Mouse (Mus musculus): ENCODE data around the gene Birc5. TPM values are rescaled to one million over a fixed set of nuclear protein-coding genes. Genes with fewer than 3 reads are reported as not detected.
A peak's percentile ranks its signal among the peaks of the same experiment; 100 is the strongest.
"Not testable (repeated sequence)": the region's sequence is repeated elsewhere in the genome, so short reads cannot be mapped to it uniquely, and the experiment has no call there.

The Birc5 gene
- polyA plus RNA-seq, 1 experiment = 2.5 TPM

- no peak for DNase-seq
- no peak overlapping the region for H3K4me3 ChIP-seq (replicated peaks; ENCODE audit: extremely low read depth, low read depth, low read length)
- 73% methylated on average over 6 of the region's 6 CpGs for WGBS
- TF ChIP-seq POLR2A (IDR thresholded peaks at IDR 0.05; ENCODE audit: borderline replicate concordance, extremely low read depth, low read depth, low read length) = no peak
- TF ChIP-seq CTCF (IDR thresholded peaks at IDR 0.05; ENCODE audit: insufficient read depth, low read length) = no peak
- peaks cover 12% of the 10 kb centered on the region for H3K4me1 ChIP-seq (ENCODE audit: control insufficient read depth, insufficient read depth, low read length)
Measured at GRCm38 (mm10) chr11:117814704-117815366, 34.2 kb upstream of the Birc5 start.

- not testable (repeated sequence) for DNase-seq; H3K4me3 ChIP-seq (replicated peaks; ENCODE audit: extremely low read depth, low read depth, low read length)
- H3K4me1 ChIP-seq (ENCODE audit: control insufficient read depth, insufficient read depth, low read length) = peaks cover 12% of the 10 kb centered on the region
- WGBS = 74% methylated on average over 9 of the region's 9 CpGs
Measured at GRCm38 (mm10) chr11:117815850-117816249, 33.2 kb upstream of the Birc5 start.

- TF ChIP-seq POLR2A (IDR thresholded peaks at IDR 0.05; ENCODE audit: borderline replicate concordance, extremely low read depth, low read depth, low read length) = no peak
- 77% methylated on average over 13 of the region's 13 CpGs for WGBS
- Histone ChIP-seq H3K4me1 (ENCODE audit: control insufficient read depth, insufficient read depth, low read length) (peaks cover 12% of the 10 kb centered on the region), H3K4me3 (replicated peaks; ENCODE audit: extremely low read depth, low read depth, low read length) (no peak overlapping the region)
- DNase-seq = no peak
Measured at GRCm38 (mm10) chr11:117816389-117816996, 32.6 kb upstream of the Birc5 start.

GRCm38 (mm10) chr11:117819095-117819494, 30.0 kb upstream of the Birc5 start:
- 74% methylated on average over 8 of the region's 8 CpGs for WGBS
- TF ChIP-seq POLR2A (IDR thresholded peaks at IDR 0.05; ENCODE audit: borderline replicate concordance, extremely low read depth, low read depth, low read length) (0 out of 2 replicates have a peak, but pooled peaks have one; percentile 11), CTCF (IDR thresholded peaks at IDR 0.05; ENCODE audit: insufficient read depth, low read length) (no peak)
- peaks cover 20% of the 10 kb centered on the region for H3K4me1 ChIP-seq (ENCODE audit: control insufficient read depth, insufficient read depth, low read length)
- DNase-seq = no peak
- H3K4me3 ChIP-seq (replicated peaks; ENCODE audit: extremely low read depth, low read depth, low read length) = no peak overlapping the region

- peaks cover 18% of the 10 kb centered on the region for H3K4me1 ChIP-seq (ENCODE audit: control insufficient read depth, insufficient read depth, low read length)
- H3K4me3 ChIP-seq (replicated peaks; ENCODE audit: extremely low read depth, low read depth, low read length) = no peak overlapping the region
- 76% methylated on average over 7 of the region's 7 CpGs for WGBS
- TF ChIP-seq POLR2A (IDR thresholded peaks at IDR 0.05; ENCODE audit: borderline replicate concordance, extremely low read depth, low read depth, low read length) (no peak), CTCF (IDR thresholded peaks at IDR 0.05; ENCODE audit: insufficient read depth, low read length) (no peak)
- no peak for DNase-seq
Measured at GRCm38 (mm10) chr11:117820173-117820572, 28.9 kb upstream of the Birc5 start.

GRCm38 (mm10) chr11:117821868-117822267, 27.2 kb upstream of the Birc5 start:
- WGBS = 84% methylated on average over 9 of the region's 9 CpGs

GRCm38 (mm10) chr11:117822728-117823241, 26.3 kb upstream of the Birc5 start:
- no peak for DNase-seq
- 16% methylated on average over 7 of the region's 7 CpGs for WGBS
- Histone ChIP-seq H3K4me1 (ENCODE audit: control insufficient read depth, insufficient read depth, low read length) (peaks cover 21% of the 10 kb centered on the region), H3K4me3 (replicated peaks; ENCODE audit: extremely low read depth, low read depth, low read length) (no peak overlapping the region)
- TF ChIP-seq CTCF (IDR thresholded peaks at IDR 0.05; ENCODE audit: insufficient read depth, low read length) = no peak

More at GRCm38 (mm10) chr11:117821868-117822267, 27.2 kb upstream of the Birc5 start:
- Histone ChIP-seq H3K4me1 (ENCODE audit: control insufficient read depth, insufficient read depth, low read length) (peaks cover 20% of the 10 kb centered on the region), H3K4me3 (replicated peaks; ENCODE audit: extremely low read depth, low read depth, low read length) (no peak overlapping the region)
- TF ChIP-seq POLR2A (IDR thresholded peaks at IDR 0.05; ENCODE audit: borderline replicate concordance, extremely low read depth, low read depth, low read length) (no peak), CTCF (IDR thresholded peaks at IDR 0.05; ENCODE audit: insufficient read depth, low read length) (no peak)
- DNase-seq = no peak

- TF ChIP-seq CTCF (IDR thresholded peaks at IDR 0.05; ENCODE audit: insufficient read depth, low read length) (no peak), POLR2A (IDR thresholded peaks at IDR 0.05; ENCODE audit: borderline replicate concordance, extremely low read depth, low read depth, low read length) (no peak)
- Histone ChIP-seq H3K4me3 (replicated peaks; ENCODE audit: extremely low read depth, low read depth, low read length) (no peak overlapping the region), H3K4me1 (ENCODE audit: control insufficient read depth, insufficient read depth, low read length) (peaks cover 23% of the 10 kb centered on the region)
- DNase-seq = no peak
- WGBS = 78% methylated on average over 6 of the region's 6 CpGs
Measured at GRCm38 (mm10) chr11:117823411-117823810, 25.6 kb upstream of the Birc5 start.

- no peak for TF ChIP-seq POLR2A (IDR thresholded peaks at IDR 0.05; ENCODE audit: borderline replicate concordance, extremely low read depth, low read depth, low read length)
- peak; percentile 93 for TF ChIP-seq CTCF (IDR thresholded peaks at IDR 0.05; ENCODE audit: insufficient read depth, low read length)
- DNase-seq = peak; percentile 81
- WGBS = 4% methylated on average over 23 of the region's 23 CpGs
Measured at GRCm38 (mm10) chr11:117824060-117824969, 24.7 kb upstream of the Birc5 start.

More at GRCm38 (mm10) chr11:117824060-117824969, 24.7 kb upstream of the Birc5 start:
- Histone ChIP-seq H3K4me3 (replicated peaks; ENCODE audit: extremely low read depth, low read depth, low read length) (no peak overlapping the region), H3K4me1 (ENCODE audit: control insufficient read depth, insufficient read depth, low read length) (peaks cover 29% of the 10 kb centered on the region)
